Mouse (Mus musculus): ENCODE data around the gene Pck2. TPM values are rescaled to one million over a fixed set of nuclear protein-coding genes. Genes with fewer than 3 reads are reported as not detected.

Pck2 gene
- polyA plus RNA-seq, 1 experiment from 2014 or later: 25.4 TPM

DNA sequence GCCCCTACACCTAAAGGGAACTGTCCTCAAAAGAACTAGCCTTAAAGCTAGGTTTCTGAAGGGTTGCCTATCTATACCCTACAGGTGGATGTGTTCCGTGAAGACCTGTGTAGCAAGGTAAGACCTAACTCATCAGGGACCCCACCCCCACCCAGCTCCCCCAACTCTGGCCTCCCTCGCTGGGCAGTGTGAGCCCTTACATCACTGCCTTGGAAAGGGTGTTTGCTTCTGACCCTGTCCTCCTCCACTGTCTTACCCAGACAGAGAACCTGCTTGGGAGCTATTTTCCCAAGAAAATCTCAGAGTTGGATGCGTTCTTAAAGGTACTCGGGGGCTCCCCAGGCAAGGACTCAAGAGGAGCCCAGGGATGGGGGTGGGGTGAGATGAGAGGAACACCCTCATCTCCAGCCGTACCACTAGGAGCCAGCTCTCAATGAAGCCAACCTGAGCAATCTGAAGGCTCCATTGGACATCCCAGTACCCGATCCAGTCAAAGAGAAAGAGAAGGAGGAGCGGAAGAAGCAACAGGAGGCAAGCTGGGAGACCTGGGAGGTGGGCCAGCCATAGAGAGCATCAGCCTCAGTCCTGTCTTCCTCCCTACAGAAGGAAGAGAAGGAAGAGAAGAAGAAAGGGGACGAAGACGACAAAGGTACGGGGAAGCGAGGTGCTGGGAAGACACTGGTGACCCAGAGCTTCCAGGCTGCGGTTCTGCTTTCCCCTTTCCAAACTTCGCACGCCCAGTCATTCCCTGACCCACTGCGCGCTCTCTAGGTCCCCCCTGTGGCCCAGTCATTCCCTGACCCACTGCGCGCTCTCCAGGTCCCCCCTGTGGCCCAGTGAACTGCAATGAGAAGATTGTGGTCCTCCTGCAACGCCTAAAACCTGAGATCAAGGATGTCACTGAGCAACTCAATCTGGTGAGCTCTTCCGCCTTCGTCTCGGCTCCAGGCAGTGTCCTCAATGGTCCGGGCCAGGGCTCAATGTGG is 39.7 kb downstream of the Pck2 start:
- WGBS: 82% methylated on average over 23 of the region's 23 CpGs
- 0 out of 2 replicates have a peak overlapping the region, but pooled peaks have one; percentile 85 for H3K4me2 ChIP-seq

DNA sequence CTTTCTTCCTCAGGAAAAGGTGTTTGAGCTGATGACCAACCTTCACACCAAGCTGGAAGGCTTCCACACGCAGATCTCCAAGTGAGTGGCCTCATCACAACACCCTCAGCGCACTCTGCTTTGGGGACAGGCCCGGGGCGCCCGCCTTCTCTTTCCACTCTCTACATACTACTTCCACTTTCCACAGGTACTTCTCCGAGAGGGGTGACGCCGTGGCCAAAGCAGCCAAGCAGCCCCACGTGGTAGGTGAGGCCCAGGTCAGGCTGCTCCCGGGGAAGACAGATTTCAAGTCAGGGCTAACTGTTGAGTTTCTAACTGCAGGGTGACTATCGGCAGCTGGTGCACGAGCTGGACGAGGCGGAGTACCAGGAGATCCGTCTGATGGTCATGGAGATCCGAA is 40.7 kb downstream of the Pck2 start:
- no peak overlapping the region for H3K4me2 ChIP-seq
- H3K9me3 ChIP-seq: no peaks in the 10 kb centered on the region
- no peak for ATAC-seq (replicated peaks)
- peaks cover 26% of the 10 kb centered on the region for H3K4me1 ChIP-seq
- peaks cover 12% of the 10 kb centered on the region; the same call in 1 of the 2 replicates for H3K36me3 ChIP-seq (replicated peaks)
- H3K4me3 ChIP-seq: no peak overlapping the region
- WGBS: 94% methylated on average over 16 of the region's 16 CpGs
- no peak overlapping the region for H3K27ac ChIP-seq
- no peaks in the 10 kb centered on the region for H3K27me3 ChIP-seq (replicated peaks)
- H3K9ac ChIP-seq: no peak overlapping the region

More for the DNA sequence above, 39.7 kb downstream of the Pck2 start:
- Histone ChIP-seq H3K4me1 (peaks cover 26% of the 10 kb centered on the region), H3K27me3 (replicated peaks) (no peaks in the 10 kb centered on the region), H3K9me3 (no peaks in the 10 kb centered on the region), H3K36me3 (replicated peaks) (peaks cover 12% of the 10 kb centered on the region; the same call in 1 of the 2 replicates), H3K27ac (no peak overlapping the region), H3K9ac (no peak overlapping the region), H3K4me3 (no peak overlapping the region)
- no peak for ATAC-seq (replicated peaks)

DNA sequence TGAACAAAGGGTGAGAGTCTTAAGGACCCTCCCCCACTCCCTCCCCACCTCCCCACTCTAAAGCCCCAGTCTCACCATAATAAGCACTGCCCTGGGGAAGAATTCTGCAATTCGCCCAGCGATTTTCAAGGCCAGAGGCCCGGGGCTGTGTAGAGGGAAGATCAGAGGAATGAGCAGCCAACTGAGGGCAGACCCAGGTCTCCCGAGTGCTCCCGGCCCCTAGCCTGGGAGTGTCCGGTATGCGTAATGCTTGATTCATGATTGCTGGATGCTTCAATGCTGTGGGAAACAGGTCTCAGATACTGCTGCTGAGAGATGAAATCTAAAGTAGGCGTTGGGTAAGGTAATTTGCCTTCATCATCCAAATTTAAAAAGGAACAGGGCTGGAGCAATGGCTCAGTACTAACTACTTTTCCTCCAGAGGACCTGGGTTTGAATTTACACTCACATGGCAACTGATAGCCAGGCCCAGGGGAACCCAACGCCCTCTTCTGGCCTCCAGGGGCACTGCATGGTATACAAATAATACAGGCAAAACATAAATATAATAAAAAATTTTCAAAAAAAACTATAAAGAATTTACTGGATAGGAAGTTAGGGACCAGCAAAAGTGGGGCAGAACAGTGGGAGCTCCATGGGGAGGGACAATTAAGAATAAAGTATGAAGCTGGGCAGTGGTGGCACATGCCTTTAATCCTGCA is 42.1 kb downstream of the Pck2 start:
- no peaks in the 10 kb centered on the region for H3K27me3 ChIP-seq (replicated peaks)

DNA sequence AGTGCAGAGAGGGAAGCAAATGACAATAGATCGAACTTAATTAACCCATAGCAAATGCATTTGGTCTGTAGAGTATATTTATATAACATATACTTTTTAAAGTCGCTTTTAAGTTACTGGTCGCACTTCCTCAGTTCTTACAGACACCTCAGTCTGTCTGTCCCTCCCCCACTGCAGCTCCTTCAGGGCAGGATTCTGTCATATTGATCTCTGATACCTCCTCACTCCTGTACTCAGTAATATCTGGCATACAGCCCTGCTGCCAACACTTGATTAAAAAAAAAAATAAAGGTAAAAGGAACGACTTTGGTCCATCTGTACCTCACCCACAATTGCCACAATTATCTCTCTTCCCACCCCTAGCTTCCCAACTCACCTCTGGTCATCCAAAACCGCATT is 44.2 kb downstream of the Pck2 start:
- H3K4me2 ChIP-seq: peak overlapping the region; percentile 66
- H3K27ac ChIP-seq: no peak overlapping the region
- H3K36me3 ChIP-seq (replicated peaks): peaks cover 12% of the 10 kb centered on the region; the same call in 1 of the 2 replicates
- H3K4me3 ChIP-seq: peak overlapping the region; percentile 46
- no peak for ATAC-seq (replicated peaks)
- H3K9ac ChIP-seq: peak overlapping the region; percentile 49
- no peaks in the 10 kb centered on the region for H3K27me3 ChIP-seq (replicated peaks)
- peaks cover 11% of the 10 kb centered on the region for H3K4me1 ChIP-seq
- H3K9me3 ChIP-seq: no peaks in the 10 kb centered on the region
- WGBS: 43% methylated on average over 5 of the region's 5 CpGs

More for the DNA sequence above, 42.1 kb downstream of the Pck2 start:
- peaks cover 26% of the 10 kb centered on the region for H3K4me1 ChIP-seq
- H3K36me3 ChIP-seq (replicated peaks): peaks cover 12% of the 10 kb centered on the region; the same call in 1 of the 2 replicates
- H3K27ac ChIP-seq: no peak overlapping the region
- H3K9ac ChIP-seq: no peak overlapping the region
- 72% methylated on average over 9 of the region's 9 CpGs for WGBS
- H3K9me3 ChIP-seq: no peaks in the 10 kb centered on the region
- H3K4me3 ChIP-seq: no peak overlapping the region
- H3K4me2 ChIP-seq: no peak overlapping the region
- ATAC-seq (replicated peaks): no peak

DNA sequence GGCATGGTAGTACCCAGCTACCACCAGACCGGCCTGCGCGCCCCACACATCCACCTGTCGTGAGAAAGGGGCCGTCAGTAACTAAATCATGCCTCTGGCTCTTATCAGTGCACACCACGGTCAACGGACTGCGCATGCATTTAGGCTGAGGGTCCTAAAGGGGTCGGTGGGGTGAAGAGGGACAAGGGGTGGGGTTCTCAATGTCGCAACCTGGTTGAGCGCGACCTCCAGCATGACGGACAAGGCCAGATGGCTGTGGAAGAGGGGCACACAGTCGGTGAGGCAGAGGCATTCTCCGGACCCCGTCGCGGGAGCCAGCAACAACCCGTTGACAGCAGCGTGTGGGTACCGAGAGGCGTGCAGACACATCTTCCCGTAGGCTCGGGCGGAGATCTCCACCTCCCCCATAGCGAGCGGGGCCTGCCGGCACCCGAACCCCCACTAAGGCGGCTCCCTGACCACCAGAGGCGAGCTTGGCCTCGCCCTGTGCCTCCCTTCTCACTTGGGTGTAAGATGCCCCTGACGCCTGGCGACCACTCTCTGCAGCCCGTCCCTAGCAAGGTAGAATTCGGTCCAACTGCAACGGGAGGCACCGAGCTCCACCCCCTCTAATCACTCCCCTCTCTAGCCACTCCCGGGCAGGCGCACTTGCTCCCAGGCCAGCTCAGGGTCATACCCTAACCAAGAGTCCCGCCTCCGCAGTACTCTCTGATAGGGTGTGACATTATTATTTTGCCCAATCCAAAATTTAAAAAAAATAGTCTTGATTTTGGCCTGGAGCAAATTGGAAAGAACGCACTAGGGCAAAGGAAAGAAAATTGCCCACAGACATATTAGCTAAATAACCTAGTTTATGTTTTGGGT is 44.9 kb downstream of the Pck2 start, which contains the start of gene Emc9:
Emc9 (minus strand) TSS at position 601 of the 864 bp plus-strand sequence.
- H3K4me3 ChIP-seq: peak within 1 kb of the TSS; percentile 46
- peak; percentile 73 for ATAC-seq (replicated peaks)
- peak within 1 kb of the TSS; percentile 47 for H3K27ac ChIP-seq
- H3K27me3 ChIP-seq (replicated peaks): no peaks in the 10 kb centered on the region
- H3K4me2 ChIP-seq: peak within 1 kb of the TSS; percentile 66
- peaks cover 14% of the 10 kb centered on the region for H3K4me1 ChIP-seq
- peaks cover 12% of the 10 kb centered on the region; the same call in 1 of the 2 replicates for H3K36me3 ChIP-seq (replicated peaks)
- no peaks in the 10 kb centered on the region for H3K9me3 ChIP-seq
- 3% methylated on average over 43 of the region's 43 CpGs for WGBS
- peak within 1 kb of the TSS; percentile 49 for H3K9ac ChIP-seq

DNA sequence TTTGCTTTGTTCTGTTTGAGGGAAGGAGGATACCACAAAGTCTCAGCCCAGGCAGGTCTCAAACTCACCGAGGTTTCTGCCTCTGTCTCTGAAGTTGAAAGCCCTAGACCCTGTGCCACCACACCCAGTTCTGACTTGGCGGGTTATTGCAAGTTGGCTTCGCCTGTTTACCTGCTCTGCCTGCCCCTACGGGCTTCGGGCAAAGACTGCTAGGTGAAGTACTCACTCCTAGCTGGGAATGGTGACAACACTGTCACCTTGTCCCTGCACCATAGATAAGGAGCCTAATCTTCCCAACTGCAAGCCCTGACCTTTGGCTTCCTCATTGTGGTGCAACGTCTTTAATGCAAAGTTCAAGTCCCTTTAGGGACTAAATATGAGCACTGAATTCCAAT is 45.5 kb downstream of the Pck2 start:
- Histone ChIP-seq H3K27ac (no peak overlapping the region), H3K4me3 (0 out of 2 replicates have a peak overlapping the region, but pooled peaks have one; percentile 46), H3K4me1 (peaks cover 20% of the 10 kb centered on the region), H3K36me3 (replicated peaks) (peaks cover 11% of the 10 kb centered on the region; the same call in 1 of the 2 replicates), H3K9ac (0 out of 2 replicates have a peak overlapping the region, but pooled peaks have one; percentile 49), H3K9me3 (no peaks in the 10 kb centered on the region), H3K27me3 (replicated peaks) (no peaks in the 10 kb centered on the region), H3K4me2 (peak overlapping the region; percentile 66)
- ATAC-seq (replicated peaks): no peak; the same call in 1 of the 2 replicates
- WGBS: 70% methylated on average over 6 of the region's 6 CpGs

DNA sequence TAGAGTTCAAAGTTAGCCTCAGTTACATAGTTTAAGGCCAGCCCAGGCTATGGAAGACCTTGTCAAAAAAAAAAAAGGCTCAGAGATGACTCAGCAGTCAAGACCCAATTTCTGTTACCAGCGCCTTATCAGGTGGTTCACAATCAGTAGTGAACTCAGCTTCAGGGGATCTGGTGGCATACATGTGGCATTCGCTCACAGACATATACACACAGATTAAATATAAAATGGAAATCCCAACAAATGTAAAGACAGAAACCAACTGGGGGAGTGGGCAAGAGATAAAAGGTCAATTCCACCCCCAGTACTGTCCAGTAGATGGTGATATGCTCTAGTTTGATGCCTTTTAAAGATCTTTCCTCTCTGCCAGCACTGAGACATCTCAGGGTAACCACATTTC is 46.1 kb downstream of the Pck2 start:
- ATAC-seq (replicated peaks): no peak
- H3K27ac ChIP-seq: no peak overlapping the region
- 97% methylated on average over 2 of the region's 2 CpGs for WGBS
- H3K4me3 ChIP-seq: no peak overlapping the region
- no peak overlapping the region for H3K4me2 ChIP-seq
- no peaks in the 10 kb centered on the region for H3K27me3 ChIP-seq (replicated peaks)
- H3K4me1 ChIP-seq: peaks cover 21% of the 10 kb centered on the region
- no peak overlapping the region for H3K9ac ChIP-seq
- H3K9me3 ChIP-seq: no peaks in the 10 kb centered on the region
- peaks cover 5% of the 10 kb centered on the region; the same call in 1 of the 2 replicates for H3K36me3 ChIP-seq (replicated peaks)

DNA sequence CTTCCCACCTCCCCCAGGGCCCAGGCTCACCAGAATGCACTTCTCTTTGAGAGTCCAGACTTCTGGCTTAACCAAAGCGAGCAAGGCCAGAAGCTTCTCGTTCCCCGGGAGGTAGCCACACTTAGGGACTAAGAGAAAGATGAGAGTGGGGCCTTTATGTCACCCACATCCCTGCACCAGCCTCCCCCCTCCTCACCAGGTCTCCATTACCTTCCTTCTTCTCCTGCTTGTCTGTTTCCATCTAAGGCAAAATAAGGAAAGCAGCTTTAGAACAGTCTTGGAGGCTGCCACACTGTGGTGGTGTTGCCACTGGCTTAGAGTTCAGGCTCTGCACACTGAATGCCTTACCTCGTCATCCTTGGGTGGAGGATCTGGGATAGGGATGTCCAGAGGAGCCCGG is 49.2 kb downstream of the Pck2 start:
- no peak overlapping the region for H3K9ac ChIP-seq
- H3K4me1 ChIP-seq: peaks cover 38% of the 10 kb centered on the region
- 91% methylated on average over 5 of the region's 5 CpGs for WGBS
- H3K27me3 ChIP-seq (replicated peaks): no peaks in the 10 kb centered on the region
- H3K36me3 ChIP-seq (replicated peaks): 0 out of 2 replicates have a peak, but pooled peaks cover 2% of the 10 kb centered on the region
- no peak overlapping the region for H3K4me2 ChIP-seq
- no peaks in the 10 kb centered on the region for H3K9me3 ChIP-seq
- no peak overlapping the region for H3K27ac ChIP-seq
- ATAC-seq (replicated peaks): no peak
- no peak overlapping the region for H3K4me3 ChIP-seq

DNA sequence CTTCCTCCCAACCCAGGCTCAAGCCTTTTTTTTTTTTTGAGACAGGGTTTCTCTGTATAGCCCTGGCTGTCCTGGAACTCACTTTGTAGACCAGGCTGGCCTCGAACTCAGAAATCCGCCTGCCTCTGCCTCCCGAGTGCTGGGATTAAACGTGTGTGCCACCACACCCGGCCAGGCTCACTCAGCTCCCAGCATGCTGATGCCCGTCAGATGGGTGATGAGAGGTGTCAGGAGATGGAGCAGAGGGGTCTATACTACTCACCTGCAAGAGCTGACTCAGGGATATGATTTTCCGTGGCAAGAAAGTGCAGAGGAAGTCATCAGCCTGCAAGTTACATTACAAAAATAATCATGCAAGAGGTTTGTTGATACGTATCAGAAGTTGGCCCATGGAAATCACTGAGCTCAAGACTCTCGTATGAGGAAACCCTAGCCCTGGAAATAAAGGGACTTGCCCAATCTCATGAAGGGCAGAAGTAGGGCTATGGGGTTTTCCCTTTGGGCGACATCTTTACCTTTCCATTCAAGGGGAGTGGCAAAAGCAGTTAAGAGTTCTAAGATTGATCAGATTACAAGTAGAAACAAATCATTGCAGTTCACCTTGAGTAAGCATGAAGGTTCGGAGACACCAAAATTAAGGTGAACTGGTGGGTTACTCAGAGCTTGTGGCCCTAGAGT is 49.8 kb downstream of the Pck2 start:
- no peaks in the 10 kb centered on the region for H3K9me3 ChIP-seq
- peak overlapping the region; percentile 85 for H3K4me3 ChIP-seq
- 88% methylated on average over 11 of the region's 11 CpGs for WGBS

DNA sequence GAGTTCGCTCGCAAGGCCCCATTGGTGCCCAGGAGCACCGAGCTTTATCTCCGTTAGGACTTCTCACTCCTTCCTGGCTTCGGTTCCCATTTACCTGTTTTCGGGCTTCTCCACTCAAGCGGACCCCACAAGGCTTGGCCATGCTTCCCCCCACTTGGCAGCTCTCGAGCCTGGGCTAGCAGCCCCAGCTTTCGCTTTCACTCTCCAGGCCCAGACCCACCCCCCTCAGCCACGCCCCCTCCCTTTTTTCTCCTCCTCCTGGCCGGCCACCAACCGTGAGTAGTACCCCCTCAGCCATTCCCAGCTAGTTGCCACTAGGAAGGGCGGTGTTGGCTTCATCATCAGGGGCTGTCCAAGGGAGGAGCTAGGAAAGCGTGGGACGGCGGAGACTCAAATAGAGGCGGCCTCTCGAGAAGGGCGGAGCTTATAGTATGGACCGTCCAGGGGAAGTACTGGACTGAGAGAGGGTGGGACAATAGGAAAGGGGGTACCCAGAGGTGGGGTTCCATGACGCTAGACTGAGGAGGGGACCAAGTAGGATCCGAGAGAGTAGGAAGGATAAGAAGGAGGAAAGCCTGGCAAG is 50.8 kb downstream of the Pck2 start, which contains the start of gene Psme2:
Psme2 (minus strand) TSS at position 366 of the 583 bp plus-strand sequence.
- Histone ChIP-seq H3K27ac (peak within 1 kb of the TSS; percentile 90), H3K4me3 (peak within 1 kb of the TSS; percentile 85), H3K9me3 (no peaks in the 10 kb centered on the region), H3K4me1 (peaks cover 34% of the 10 kb centered on the region), H3K4me2 (peak within 1 kb of the TSS; percentile 96), H3K27me3 (replicated peaks) (no peaks in the 10 kb centered on the region), H3K9ac (peak within 1 kb of the TSS; percentile 91), H3K36me3 (replicated peaks) (peaks cover 9% of the 10 kb centered on the region; the same call in 1 of the 2 replicates)
- ATAC-seq (replicated peaks): peak; percentile 96
- WGBS: under 1% methylated on average over 22 of the region's 22 CpGs

More for the DNA sequence above, 49.8 kb downstream of the Pck2 start:
- H3K4me1 ChIP-seq: peaks cover 33% of the 10 kb centered on the region
- 0 out of 2 replicates have a peak, but pooled peaks cover 3% of the 10 kb centered on the region for H3K36me3 ChIP-seq (replicated peaks)
- peak overlapping the region; percentile 90; the same call in 1 of the 2 replicates for H3K27ac ChIP-seq
- ATAC-seq (replicated peaks): no peak
- H3K4me2 ChIP-seq: peak overlapping the region; percentile 96
- no peaks in the 10 kb centered on the region for H3K27me3 ChIP-seq (replicated peaks)
- H3K9ac ChIP-seq: peak overlapping the region; percentile 91
